Mouse (Mus musculus) liver, embryonic 12.5 days (tissue): ENCODE measurements around the gene BC030867. TPM values are rescaled to one million over a fixed set of nuclear protein-coding genes. Genes with fewer than 3 reads are reported as not detected.
A peak's percentile ranks its signal among the peaks of the same experiment; 100 is the strongest.

ENCODE experiments used
- ATAC-seq: fragments of 200-750 bp; cut with Nextera tagmentation; 2 replicates; pipeline ENCODE4 v1.8.0; 2017; ENCODE audit warnings: moderate number of reproducible peaks, mild to moderate bottlenecking, moderate library complexity
- H3K27ac ChIP-seq: fragments of 300-500 bp; sonication (generic); 2 replicates; pipeline ENCODE4 v1.5.1; 2016; ENCODE audit warnings: mild to moderate bottlenecking
- H3K27me3 ChIP-seq: fragments of 300-500 bp; sonication (generic); replicated peaks from 2 replicates; pipeline ENCODE4 v1.6.1; 2016; ENCODE audit warnings: mild to moderate bottlenecking, moderate library complexity
- H3K36me3 ChIP-seq: fragments of 300-500 bp; sonication (generic); 2 replicates; pipeline ENCODE4 v1.6.1; 2016; ENCODE audit warnings: mild to moderate bottlenecking, moderate library complexity
- H3K4me1 ChIP-seq: fragments of 300-500 bp; sonication (generic); 2 replicates; pipeline ENCODE4 v1.6.1; 2016
- H3K4me2 ChIP-seq: fragments of 300-500 bp; sonication (generic); 2 replicates; pipeline ENCODE4 v1.6.1; 2016; ENCODE audit warnings: mild to moderate bottlenecking, moderate library complexity
- H3K4me3 ChIP-seq: fragments of 300-500 bp; sonication (generic); 2 replicates; pipeline ENCODE4 v1.5.1; 2016; ENCODE audit warnings: mild to moderate bottlenecking, moderate library complexity
- H3K9ac ChIP-seq: fragments of 300-500 bp; sonication (generic); 2 replicates; pipeline ENCODE4 v1.6.1; 2016; ENCODE audit warnings: mild to moderate bottlenecking, moderate library complexity
- H3K9me3 ChIP-seq: fragments of 300-500 bp; sonication (generic); replicated peaks from 2 replicates; pipeline ENCODE4 v1.6.1; 2016; ENCODE audit warnings: mild to moderate bottlenecking, moderate library complexity
- WGBS: fragments of 180-500 bp; shearing (Covaris S2); methylation state at CpG from one replicate; pipeline ENCODE4 v1.1.7; 2016; ENCODE audit not compliant: insufficient replicate concordance; 5-methylcytosine and 5-hydroxymethylcytosine counted together
- polyA plus RNA-seq: library from polyadenylated mRNA; unstranded; fragments of >200 nt; fragmentation: Nextera tagmentation; extraction: Ambion mirVana; gene quantifications from 2 replicates; pipeline ENCODE4 v1.2.1, GENCODE M21; 2016

Gene BC030867
- polyA plus RNA-seq, 1 experiment from 2014 or later: 19.5 TPM

- peaks cover 49% of the 10 kb centered on the region for H3K27me3 ChIP-seq
- no peaks in the 10 kb centered on the region for H3K36me3 ChIP-seq
- WGBS: 17% methylated on average over 6 of the region's 6 CpGs
- no peak overlapping the region for H3K9ac ChIP-seq
- no peak overlapping the region for H3K4me3 ChIP-seq
- H3K27ac ChIP-seq: no peak overlapping the region
- no peaks in the 10 kb centered on the region for H3K9me3 ChIP-seq
- peaks cover 84% of the 10 kb centered on the region for H3K4me1 ChIP-seq
- no peak overlapping the region for H3K4me2 ChIP-seq
- no peak for ATAC-seq
These were observed 25.5 kb upstream of the BC030867 start for GRCm38 (mm10) chr11:102223166-102223565.

DNA sequence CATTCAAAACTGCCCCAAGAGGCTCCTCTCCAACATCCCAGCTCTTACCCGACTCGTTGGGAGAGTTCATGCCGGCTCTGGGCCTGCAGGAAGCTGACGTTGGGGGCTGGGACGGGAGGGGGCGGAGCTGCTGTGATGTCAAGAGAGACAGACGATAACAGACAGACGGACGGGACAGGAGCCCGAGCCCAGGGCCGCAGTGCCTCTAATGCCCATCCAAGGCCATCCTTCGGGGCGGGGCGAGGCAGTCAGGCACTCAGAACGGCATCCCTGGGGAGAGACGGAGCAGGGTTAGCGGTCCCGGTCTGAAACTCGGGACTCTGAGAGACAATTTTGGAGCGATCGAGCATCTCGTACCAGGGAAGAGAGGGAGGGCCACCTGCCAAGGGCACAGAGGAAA lies 24.0 kb upstream of the BC030867 start:
- H3K4me1 ChIP-seq: peaks cover 83% of the 10 kb centered on the region
- H3K4me3 ChIP-seq: peak overlapping the region; percentile 13; the same call in 1 of the 2 replicates
- H3K27ac ChIP-seq: no peak overlapping the region
- peaks cover 64% of the 10 kb centered on the region for H3K27me3 ChIP-seq
- no peaks in the 10 kb centered on the region for H3K36me3 ChIP-seq
- WGBS: 9% methylated on average over 22 of the region's 22 CpGs
- ATAC-seq: no peak
- H3K4me2 ChIP-seq: peak overlapping the region; percentile 60
- peak overlapping the region; percentile 20; the same call in 1 of the 2 replicates for H3K9ac ChIP-seq
- no peaks in the 10 kb centered on the region for H3K9me3 ChIP-seq

DNA sequence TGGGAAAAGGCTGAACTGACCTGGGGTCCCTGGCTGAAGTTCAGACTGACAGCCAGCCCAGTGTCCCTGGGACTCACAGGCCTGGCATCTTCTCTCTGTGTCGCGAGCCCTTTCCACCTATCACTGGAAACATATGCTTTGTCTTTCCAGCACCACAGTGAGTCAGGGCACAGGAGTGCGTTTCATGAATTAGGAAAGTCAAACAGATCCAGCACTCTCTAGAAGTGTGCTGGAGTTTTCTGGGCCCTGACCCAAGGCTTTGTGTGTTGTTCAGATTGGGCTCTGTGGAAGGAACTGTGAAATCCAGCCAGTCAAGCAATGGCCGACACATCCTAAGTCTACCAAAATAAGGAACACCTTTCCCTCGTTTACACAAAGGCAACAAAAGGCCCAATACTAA lies 23.5 kb upstream of the BC030867 start:
- Histone ChIP-seq H3K4me1 (peaks cover 78% of the 10 kb centered on the region), H3K9me3 (no peaks in the 10 kb centered on the region)
- ATAC-seq: no peak

DNA sequence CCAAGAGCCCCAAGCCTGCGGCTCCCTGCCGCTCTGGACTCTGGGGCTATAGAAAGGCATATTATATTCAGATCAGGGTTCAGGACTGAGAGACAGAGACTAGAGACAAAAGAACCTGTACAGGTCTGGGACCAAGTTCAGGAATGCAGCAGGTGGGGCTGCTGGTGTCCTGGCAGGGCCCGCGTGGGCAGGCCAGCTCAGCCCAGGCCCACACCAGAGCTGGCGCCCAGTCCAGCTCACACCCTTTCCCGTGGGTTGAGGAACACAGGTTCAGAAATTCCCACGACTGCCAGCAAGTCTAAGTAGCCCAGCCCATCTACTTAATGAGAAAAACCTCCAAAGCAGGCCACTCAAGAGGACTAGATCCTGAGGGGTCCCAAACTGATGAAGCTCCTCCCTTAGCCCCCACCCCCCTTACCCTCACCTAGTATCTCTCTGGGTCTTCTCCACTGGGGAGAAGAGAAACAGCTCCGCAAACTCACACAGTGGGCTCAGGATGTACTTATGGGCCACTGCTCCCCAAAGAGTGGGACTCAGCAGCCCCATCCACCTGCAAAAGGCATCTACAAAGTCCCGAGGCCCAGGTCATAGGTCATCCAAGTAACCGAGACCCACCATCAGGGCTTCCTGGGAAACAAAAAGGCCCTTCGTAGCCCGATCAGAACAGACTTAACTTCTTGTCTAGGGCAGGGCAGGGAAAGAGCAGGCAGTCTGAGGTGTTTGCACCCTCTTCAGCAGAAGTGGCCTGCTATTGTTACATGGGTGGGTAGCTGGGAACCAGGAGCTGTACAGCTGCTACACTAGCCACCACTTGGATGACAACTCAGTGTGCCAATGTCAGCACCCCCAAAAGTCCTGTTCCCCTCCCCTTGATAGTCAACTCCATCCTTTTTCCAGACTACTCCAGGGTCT lies 22.4 kb upstream of the BC030867 start:
- Histone ChIP-seq H3K4me1 (peaks cover 72% of the 10 kb centered on the region), H3K4me2 (no peak overlapping the region), H3K4me3 (no peak overlapping the region), H3K27ac (no peak overlapping the region), H3K9me3 (no peaks in the 10 kb centered on the region), H3K9ac (no peak overlapping the region), H3K36me3 (no peaks in the 10 kb centered on the region), H3K27me3 (peaks cover 64% of the 10 kb centered on the region)
- ATAC-seq: no peak
- 71% methylated on average over 12 of the region's 12 CpGs for WGBS

More for the DNA sequence above, 23.5 kb upstream of the BC030867 start:
- no peak overlapping the region; the same call in 1 of the 2 replicates for H3K4me3 ChIP-seq
- H3K27me3 ChIP-seq: peaks cover 64% of the 10 kb centered on the region
- no peaks in the 10 kb centered on the region for H3K36me3 ChIP-seq
- no peak overlapping the region for H3K27ac ChIP-seq
- WGBS: 63% methylated on average over 5 of the region's 5 CpGs
- no peak overlapping the region for H3K9ac ChIP-seq
- peak overlapping the region; percentile 60 for H3K4me2 ChIP-seq

GRCm38 (mm10) chr11:102227270-102228190 lies 21.2 kb upstream of the BC030867 start:
- 0 out of 2 replicates have a peak overlapping the region, but pooled peaks have one; percentile 12 for H3K9ac ChIP-seq
- no peaks in the 10 kb centered on the region for H3K9me3 ChIP-seq
- 49% methylated on average over 12 of the region's 12 CpGs for WGBS
- ATAC-seq: no peak
- H3K4me1 ChIP-seq: peaks cover 62% of the 10 kb centered on the region
- no peaks in the 10 kb centered on the region for H3K36me3 ChIP-seq
- no peak overlapping the region for H3K27ac ChIP-seq
- H3K4me2 ChIP-seq: peak overlapping the region; percentile 98
- peaks cover 61% of the 10 kb centered on the region for H3K27me3 ChIP-seq
- H3K4me3 ChIP-seq: peak overlapping the region; percentile 89

GRCm38 (mm10) chr11:102228191-102228545 lies 20.5 kb upstream of the BC030867 start:
- peak overlapping the region; percentile 89 for H3K4me3 ChIP-seq
- H3K36me3 ChIP-seq: no peaks in the 10 kb centered on the region
- ATAC-seq: no peak
- 0 out of 2 replicates have a peak overlapping the region, but pooled peaks have one; percentile 20 for H3K27ac ChIP-seq
- peaks cover 61% of the 10 kb centered on the region for H3K27me3 ChIP-seq
- H3K9me3 ChIP-seq: no peaks in the 10 kb centered on the region
- H3K9ac ChIP-seq: peak overlapping the region; percentile 19; the same call in 1 of the 2 replicates
- 26% methylated on average over 9 of the region's 9 CpGs for WGBS
- peak overlapping the region; percentile 98 for H3K4me2 ChIP-seq
- peaks cover 56% of the 10 kb centered on the region for H3K4me1 ChIP-seq

DNA sequence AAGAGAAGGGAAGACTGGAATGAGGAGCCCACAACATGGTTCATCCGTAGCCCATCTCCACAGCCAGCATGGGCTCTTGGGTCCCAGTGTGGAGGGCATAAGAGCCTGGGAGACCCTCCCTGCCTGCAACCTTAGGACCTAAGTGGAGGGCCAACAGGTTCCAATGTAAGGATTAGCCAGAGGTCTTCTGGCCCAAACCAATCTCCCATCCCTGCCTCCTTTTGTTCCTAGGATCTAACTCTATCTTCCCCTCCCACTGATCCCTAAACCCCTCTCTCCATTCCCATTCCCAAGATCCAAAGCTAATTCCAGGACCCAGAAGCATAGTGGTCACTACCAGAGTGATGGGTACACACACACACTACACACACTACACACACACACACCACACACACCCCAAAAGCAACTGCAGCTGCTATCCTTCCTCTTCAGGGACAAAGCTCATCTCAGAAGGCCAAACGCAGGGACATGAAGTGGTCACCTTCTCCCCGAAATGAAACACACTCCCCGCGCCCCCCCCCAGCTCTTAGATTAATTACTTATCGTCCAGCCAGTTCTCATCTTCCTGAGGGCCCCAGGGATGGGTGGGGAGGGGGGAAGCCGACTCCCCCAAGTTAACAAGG lies 19.9 kb upstream of the BC030867 start:
- Histone ChIP-seq H3K27me3 (peaks cover 56% of the 10 kb centered on the region), H3K4me3 (peak overlapping the region; percentile 89), H3K9ac (peak overlapping the region; percentile 93), H3K27ac (0 out of 2 replicates have a peak overlapping the region, but pooled peaks have one; percentile 89), H3K4me2 (peak overlapping the region; percentile 98), H3K4me1 (peaks cover 50% of the 10 kb centered on the region), H3K36me3 (no peaks in the 10 kb centered on the region), H3K9me3 (no peaks in the 10 kb centered on the region)
- WGBS: 19% methylated on average over 7 of the region's 7 CpGs
- ATAC-seq: no peak

DNA sequence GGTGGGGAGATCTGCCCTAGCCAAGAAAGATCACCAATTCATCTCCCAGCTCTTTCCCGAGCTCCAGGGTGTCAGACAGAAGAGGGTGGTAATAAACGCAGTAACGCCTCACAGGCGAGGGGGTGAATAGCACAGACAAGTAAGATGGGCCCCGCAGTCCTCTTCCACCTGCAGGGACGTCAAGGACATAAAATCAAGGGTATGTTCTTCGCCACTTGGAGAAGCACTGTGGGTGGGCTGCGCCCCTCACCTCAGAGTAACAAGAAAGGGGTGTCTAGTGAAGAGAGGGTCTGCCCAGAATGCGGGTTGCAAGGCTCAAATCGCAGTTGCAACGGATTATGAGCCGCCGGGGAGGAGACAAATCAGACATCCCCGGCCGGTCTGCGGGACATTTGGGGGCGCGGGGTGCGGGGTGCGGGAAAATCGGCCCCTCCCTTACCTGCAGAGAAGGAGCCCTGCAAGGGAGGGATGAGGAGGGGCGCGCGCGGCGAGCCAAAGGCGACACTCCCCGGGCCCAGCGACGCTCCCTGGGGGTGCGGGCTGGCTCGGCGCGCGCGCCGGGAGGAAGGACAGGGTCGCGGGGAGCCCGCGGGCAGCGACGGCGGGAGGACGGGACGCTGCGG lies 19.2 kb upstream of the BC030867 start:
- Histone ChIP-seq H3K27me3 (peaks cover 51% of the 10 kb centered on the region), H3K4me1 (peaks cover 43% of the 10 kb centered on the region), H3K36me3 (no peaks in the 10 kb centered on the region), H3K9ac (peak overlapping the region; percentile 93), H3K4me3 (peak overlapping the region; percentile 89), H3K27ac (peak overlapping the region; percentile 89), H3K9me3 (no peaks in the 10 kb centered on the region), H3K4me2 (peak overlapping the region; percentile 98)
- WGBS: 5% methylated on average over 41 of the region's 47 CpGs
- peak; percentile 47 for ATAC-seq

DNA sequence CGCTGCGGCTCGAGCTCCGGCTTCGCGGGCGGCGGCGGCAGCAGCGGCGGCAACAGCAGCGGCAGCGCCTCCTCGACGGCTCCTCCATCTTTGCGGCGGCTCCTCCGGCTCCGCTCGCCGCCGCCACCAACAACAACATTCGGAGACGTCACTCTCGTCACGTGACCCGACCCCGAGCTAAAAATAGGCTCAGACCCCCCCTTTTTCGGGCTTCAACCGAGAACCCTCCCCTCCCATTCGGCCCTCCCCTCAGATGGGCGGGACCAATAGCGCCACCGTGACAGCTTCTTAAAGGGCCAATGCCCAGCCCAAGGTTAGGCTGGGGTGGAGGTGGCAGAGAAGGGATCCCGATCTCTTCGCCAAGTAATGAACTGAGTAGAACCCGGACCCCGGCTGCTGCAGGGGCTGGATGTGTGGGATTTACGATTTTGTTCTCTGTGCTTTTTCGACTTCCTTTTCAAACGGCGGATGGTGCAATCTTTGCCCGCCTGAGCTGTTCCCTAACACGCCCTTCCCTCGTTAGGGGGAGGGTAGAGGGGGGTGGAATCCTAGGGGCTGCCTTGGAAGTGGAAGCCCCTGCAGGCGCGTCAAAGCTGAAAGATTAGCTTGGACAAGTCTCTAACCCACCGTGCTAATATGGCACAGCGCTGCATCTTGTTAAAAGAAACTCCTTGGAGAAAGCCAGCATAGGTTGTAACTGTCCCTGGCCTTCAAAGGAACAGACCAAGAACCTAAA lies 18.5 kb upstream of the BC030867 start, which contains the start of gene Hdac5:
Gene Hdac5 (minus strand): TSS at position 161 of the 736 bp plus-strand sequence.
- H3K27me3 ChIP-seq: peaks cover 44% of the 10 kb centered on the region
- WGBS: under 1% methylated on average over 46 of the region's 49 CpGs

GRCm38 (mm10) chr11:102236022-102236421 lies 12.7 kb upstream of the BC030867 start:
- H3K27ac ChIP-seq: no peak overlapping the region
- no peak overlapping the region for H3K4me2 ChIP-seq
- H3K9me3 ChIP-seq: no peaks in the 10 kb centered on the region
- H3K4me1 ChIP-seq: peaks cover 14% of the 10 kb centered on the region
- H3K36me3 ChIP-seq: no peaks in the 10 kb centered on the region
- peaks cover 6% of the 10 kb centered on the region; the same call in 1 of the 2 replicates for H3K27me3 ChIP-seq
- 19% methylated on average over 2 of the region's 2 CpGs for WGBS
- no peak overlapping the region for H3K9ac ChIP-seq
- no peak for ATAC-seq
- H3K4me3 ChIP-seq: no peak overlapping the region

More for the DNA sequence above, 18.5 kb upstream of the BC030867 start, which contains the start of gene Hdac5:
- peak within 1 kb of the TSS; percentile 93 for H3K9ac ChIP-seq
- no peaks in the 10 kb centered on the region for H3K36me3 ChIP-seq
- no peaks in the 10 kb centered on the region for H3K9me3 ChIP-seq
- peaks cover 36% of the 10 kb centered on the region for H3K4me1 ChIP-seq
- H3K4me2 ChIP-seq: peak within 1 kb of the TSS; percentile 98
- ATAC-seq: peak; percentile 94
- peak within 1 kb of the TSS; percentile 89 for H3K4me3 ChIP-seq
- H3K27ac ChIP-seq: peak within 1 kb of the TSS; percentile 89
